ENCODE assay signal across 8 mouse cellular contexts in the genomic region with DNA sequence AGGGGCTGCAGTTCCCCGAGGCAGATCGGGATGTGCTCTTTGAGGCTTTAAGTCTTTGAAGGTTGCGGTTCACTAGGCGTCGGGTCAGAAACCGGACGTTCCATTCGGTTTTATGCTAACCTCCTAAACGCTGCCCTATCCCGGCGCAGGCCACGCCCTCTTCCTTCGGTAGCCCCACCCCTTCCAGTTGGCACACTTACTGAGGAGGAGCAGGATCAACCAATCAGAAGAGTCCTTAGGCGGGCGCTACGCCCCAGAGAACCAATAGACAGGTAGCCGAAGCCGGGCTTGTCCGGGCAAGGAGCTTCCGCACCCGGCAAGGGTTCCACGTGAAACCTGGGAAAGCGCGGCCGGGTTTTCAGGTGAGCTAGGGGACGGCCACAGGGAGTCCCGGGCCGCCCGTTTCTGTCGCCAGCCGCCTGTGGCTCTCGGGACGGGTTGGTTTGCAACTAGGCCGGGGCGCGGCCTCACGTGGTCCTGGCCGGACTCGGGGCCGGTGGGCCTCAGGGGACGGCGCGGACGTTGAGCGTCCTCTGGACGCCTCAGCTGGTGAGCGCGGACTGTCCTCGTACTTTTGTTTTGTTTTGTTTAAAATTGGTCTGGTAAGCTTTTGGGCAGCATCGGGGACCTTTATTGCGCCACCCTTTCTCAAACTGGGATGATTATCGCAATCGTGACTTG. TPM values are rescaled to one million over a fixed set of nuclear protein-coding genes. Genes with fewer than 3 reads are reported as not detected.
DNase-seq lines count a peak whose midpoint lies in the region; ATAC-seq lines count a peak whose summit lies in the region.

A gene (plus strand): TSS at position 202 of the 681 bp plus-strand sequence.

- peak within 1 kb of the TSS; percentile 39; the same call in 1 of the 2 replicates for H3K27ac ChIP-seq in lung, embryonic 16.5 days (ENCODE audit: low read length)

- peaks cover 10% of the 10 kb centered on the region; the same call in 1 of the 2 replicates for H3K4me1 ChIP-seq in lung, embryonic 16.5 days (replicated peaks; ENCODE audit: control insufficient read depth, insufficient read depth, low read length)

- no peaks in the 10 kb centered on the region for H3K9me3 ChIP-seq in lung, embryonic 16.5 days (ENCODE audit: control insufficient read depth, low read length)

- H3K9ac ChIP-seq in lung, embryonic 16.5 days (ENCODE audit: low read length) = peak within 1 kb of the TSS; percentile 79

- no peaks in the 10 kb centered on the region for H3K27me3 ChIP-seq in lung, embryonic 16.5 days (ENCODE audit: control insufficient read depth, insufficient read depth, low read depth, low read length)

- H3K4me2 ChIP-seq in lung, embryonic 16.5 days (ENCODE audit: low read depth, low read length) = peak within 1 kb of the TSS; percentile 81

- 2% methylated on average over 53 of the region's 53 CpGs for WGBS in lung, embryonic 16.5 days

- peak; percentile 98 for DNase-seq in MEL-GATA-1-ER (ENCODE audit: extremely low read depth, low read depth)
- DNase-seq in cerebellum, adult 8-10 months = peak; percentile 99
- DNase-seq in forelimb bud, embryonic 11.5 days (ENCODE audit: low read depth, low spot score) = peak; percentile 99
- peak; percentile 93 for DNase-seq in layer of hippocampus, adult 9-10 months (ENCODE audit: low spot score)
- peak; percentile 92 for DNase-seq in ovary, postnatal 10 days (ENCODE audit: low spot score)
- peak; percentile 97 to 98 for DNase-seq in thymus, postnatal 10 days (ENCODE audit: low spot score in 2 of 2)

- peak; percentile 100 for ATAC-seq in hematopoietic stem cell, adult 5-6 weeks (replicated peaks in 1 of 2; ENCODE audit: insufficient read depth in 1 of 2, low FRiP score in 2 of 2, low TSS enrichment in 1 of 2, low read depth in 1 of 2, poor library complexity in 2 of 2, severe bottlenecking in 2 of 2)
- peak; percentile 99 for ATAC-seq in lung, embryonic 16.5 days (ENCODE audit: low read depth)

- H3K36me3 ChIP-seq in lung, embryonic 16.5 days (ENCODE audit: control insufficient read depth, insufficient read depth, low read length) = peaks cover 2% of the 10 kb centered on the region; the same call in 1 of the 2 replicates

- H3K4me3 ChIP-seq in lung, embryonic 16.5 days (ENCODE audit: low read length) = peak within 1 kb of the TSS; percentile 99

RNA-seq across cellular contexts. Expression of the gene that starts here (rescaled TPM):
- 29.8 and 33.3 TPM in 2 replicates for total RNA-seq in hematopoietic stem cell, adult 5-6 weeks (2017)
- polyA plus RNA-seq in lung, embryonic 16.5 days (2015; fragmentation: Nextera tagmentation; extraction: Ambion mirVana) = 27.6 TPM in 2 replicates

Comparison
In these comparisons a context has a peak if more than half of its experiments do, and no peak if none do; other contexts are left out.
1. Peak in every context shown above with its lines: DNase-seq, ATAC-seq, H3K4me3 ChIP-seq and H3K27ac ChIP-seq.